31 mouse cellular contexts compared by ENCODE assay signal in the genomic region with DNA sequence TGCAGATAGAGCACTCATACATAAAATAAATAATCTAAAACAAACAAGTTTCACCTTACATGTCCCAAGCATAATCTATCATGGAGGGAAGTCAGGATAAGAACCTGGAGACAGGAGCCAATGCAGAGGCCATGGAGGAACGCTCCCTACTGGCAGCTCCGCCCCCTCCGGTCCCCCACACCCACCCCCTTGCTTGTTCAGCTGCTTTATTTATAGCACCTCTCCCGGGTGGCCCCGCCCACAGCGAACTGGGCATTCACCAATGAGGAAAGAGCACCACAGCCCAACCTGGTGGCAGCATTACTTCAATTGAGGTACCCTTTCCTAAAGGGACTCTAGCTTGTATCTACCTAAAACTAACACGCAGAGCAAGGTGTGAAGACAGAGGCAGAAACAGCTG.
DNase-seq lines count a peak whose midpoint lies in the region; ATAC-seq and TF ChIP-seq lines count a peak whose summit lies in the region.
"Had no signal": no experiment of that assay in that cellular context is flagged by ENCODE, and none has a peak within 500 bp of the region (broad histone marks: within the 10 kb centered on the region; RNA-seq: fewer than 3 reads in every experiment).

No protein-coding gene starts in this region.

- no peaks in the 10 kb centered on the region for H3K36me3 ChIP-seq in stomach, postnatal 0 days (ENCODE audit: control insufficient read depth, insufficient read depth, low read length)
- H3K36me3 ChIP-seq: embryonic facial prominence, embryonic 15.5 days; heart, embryonic 13.5 days; midbrain, embryonic 15.5 days; neural tube, embryonic 12.5 days; stomach, embryonic 15.5 days had no signal

- H3K9ac ChIP-seq in stomach, postnatal 0 days (ENCODE audit: low read length): no peak overlapping the region
- H3K9ac ChIP-seq: embryonic facial prominence, embryonic 15.5 days; forebrain, embryonic 15.5 days; heart, embryonic 13.5 days; hindbrain, embryonic 14.5 days; midbrain, embryonic 15.5 days; neural tube, embryonic 12.5 days; stomach, embryonic 15.5 days had no signal

- no peak overlapping the region for H3K27ac ChIP-seq in stomach, postnatal 0 days (replicated peaks)
- H3K27ac ChIP-seq: embryonic facial prominence, embryonic 15.5 days; forebrain, embryonic 15.5 days; heart, embryonic 13.5 days; hindbrain, embryonic 14.5 days; midbrain, embryonic 15.5 days; neural tube, embryonic 12.5 days; stomach, embryonic 15.5 days had no signal

- no peak overlapping the region for H3K4me3 ChIP-seq in stomach, postnatal 0 days (ENCODE audit: low read depth, low read length)
- H3K4me3 ChIP-seq: embryonic facial prominence, embryonic 15.5 days; forebrain, embryonic 15.5 days; heart, embryonic 13.5 days; midbrain, embryonic 15.5 days; neural tube, embryonic 12.5 days; stomach, embryonic 15.5 days had no signal

- DNase-seq in kidney, postnatal 4 days: peak; percentile 19 to 41
- no peak for DNase-seq in kidney, adult 9 months
- peak; percentile 49 for DNase-seq in thymus, postnatal 4 days
- DNase-seq in thymus, postnatal 10 days (ENCODE audit: low spot score in 2 of 2): no peak
- DNase-seq in ZHBTc4 (ENCODE audit: low read depth, low spot score): peak; percentile 75
- DNase-seq in stomach, postnatal 0 days (ENCODE audit: low spot score): peak; percentile 22
- no peak for DNase-seq in adrenal gland, postnatal 25 days
- no peak for DNase-seq in Muller cell, postnatal 12 days (ENCODE audit: inconsistent ontology term)
- DNase-seq: adrenal gland, adult 8-10 months; cerebellum, adult 18-20 months; cerebellum, postnatal 14 days; gastrocnemius, postnatal 10 days; heart, adult 11 months; heart, postnatal 14 days; kidney, adult 8-10 months; kidney, postnatal 36 days; lung, adult 18-20 months; lung, postnatal 36 days; right cerebral cortex, adult 18-20 months; right cerebral cortex, postnatal 4 days; thymus, adult 18-20 months had no signal

- 17% methylated on average over 7 of the region's 7 CpGs for WGBS in stomach, postnatal 0 days

- H3K9me3 ChIP-seq in stomach, postnatal 0 days (ENCODE audit: control insufficient read depth, low read length): no peaks in the 10 kb centered on the region
- H3K9me3 ChIP-seq: embryonic facial prominence, embryonic 15.5 days; forebrain, embryonic 15.5 days; heart, embryonic 13.5 days; midbrain, embryonic 15.5 days; neural tube, embryonic 12.5 days; stomach, embryonic 15.5 days had no signal

- TF ChIP-seq EP300 in stomach, postnatal 0 days (optimal IDR thresholded peaks at IDR 0.05): no peak

- no peak overlapping the region for H3K4me2 ChIP-seq in stomach, postnatal 0 days (replicated peaks; ENCODE audit: low read depth)
- H3K4me2 ChIP-seq: embryonic facial prominence, embryonic 15.5 days; forebrain, embryonic 15.5 days; heart, embryonic 13.5 days; hindbrain, embryonic 14.5 days; liver, embryonic 11.5 days; midbrain, embryonic 15.5 days; neural tube, embryonic 12.5 days; stomach, embryonic 15.5 days had no signal

- no peaks in the 10 kb centered on the region for H3K27me3 ChIP-seq in stomach, postnatal 0 days (ENCODE audit: control insufficient read depth, insufficient read depth, low read length)
- H3K27me3 ChIP-seq: embryonic facial prominence, embryonic 15.5 days; forebrain, embryonic 15.5 days; heart, embryonic 13.5 days; midbrain, embryonic 15.5 days; neural tube, embryonic 12.5 days; stomach, embryonic 15.5 days had no signal

- no peak for TF ChIP-seq CTCF in stomach, postnatal 0 days (IDR thresholded peaks at IDR 0.05; ENCODE audit: low read depth)

- ATAC-seq in stomach, postnatal 0 days (ENCODE audit: low FRiP score, low TSS enrichment): no peak
- ATAC-seq: activated CD4-positive, CD25-positive, alpha-beta regulatory T cell, adult 4 months; forebrain, embryonic 15.5 days; inflammation-experienced regulatory T-cells, adult 6 months; midbrain, embryonic 15.5 days had no signal

- H3K4me1 ChIP-seq in stomach, postnatal 0 days (replicated peaks; ENCODE audit: control insufficient read depth, insufficient read depth): no peaks in the 10 kb centered on the region
- H3K4me1 ChIP-seq: embryonic facial prominence, embryonic 15.5 days; forebrain, embryonic 15.5 days; midbrain, embryonic 15.5 days; neural tube, embryonic 12.5 days; stomach, embryonic 15.5 days had no signal

Comparison
In these comparisons a context has a peak if more than half of its experiments do, and no peak if none do; other contexts are left out.
1. DNase-seq: peak in kidney, postnatal 4 days (2 of 2), thymus, postnatal 4 days (single experiment), ZHBTc4 (single experiment) and stomach, postnatal 0 days (single experiment); none in kidney, adult 9 months (single experiment), thymus, postnatal 10 days (0 of 2), adrenal gland, postnatal 25 days (single experiment) and Muller cell, postnatal 12 days (single experiment).